Mouse (Mus musculus) spleen, adult 2 months (tissue): Measurements from ENCODE around the gene Spag17. TPM values are rescaled to one million over a fixed set of nuclear protein-coding genes. Genes with fewer than 3 reads are reported as not detected.

Source experiments
- DNase-seq, 2 experiments: peaks; one replicate each; pipeline versions ENCODE4 v3.0.0 to v3.0.0-alpha.2; 2012 to 2021; ENCODE audit warnings: low spot score in 2 of 2, low read depth in 1 of 2
- H3K27ac ChIP-seq: fragments of 200-500 bp; 2 replicates; pipeline ENCODE4 v1.5.1; 2012; ENCODE audit warnings: low read length, inconsistent platforms; ENCODE audit not compliant: insufficient read depth
- H3K27me3 ChIP-seq: fragments of 200-500 bp; 2 replicates; pipeline ENCODE4 v1.6.1; 2012; ENCODE audit warnings: mild to moderate bottlenecking, moderate library complexity, low read length, inconsistent platforms; ENCODE audit not compliant: control insufficient read depth, insufficient read depth
- H3K36me3 ChIP-seq: fragments of 200-500 bp; 2 replicates; pipeline ENCODE4 v1.6.1; 2012; ENCODE audit warnings: mild to moderate bottlenecking, low read length, inconsistent platforms; ENCODE audit not compliant: control insufficient read depth, insufficient read depth
- H3K4me1 ChIP-seq: fragments of 200-500 bp; 2 replicates; pipeline ENCODE4 v1.6.1; 2011; ENCODE audit warnings: inconsistent platforms; ENCODE audit not compliant: control insufficient read depth, insufficient read depth, insufficient read length
- H3K4me3 ChIP-seq: fragments of 200-500 bp; 2 replicates; pipeline ENCODE4 v1.5.1; 2011; ENCODE audit warnings: mild to moderate bottlenecking, inconsistent platforms; ENCODE audit not compliant: insufficient read depth, insufficient read length; ENCODE audit errors: extremely low read depth
- CTCF ChIP-seq: fragments of 200-500 bp; IDR thresholded peaks from 2 replicates; pipeline ENCODE4 v1.5.1; 2011; ENCODE audit warnings: mild to moderate bottlenecking, inconsistent platforms; ENCODE audit not compliant: insufficient read depth, insufficient read length, insufficient replicate concordance; ENCODE audit errors: extremely low read depth
- POLR2A ChIP-seq: fragments of 200-500 bp; IDR thresholded peaks from 2 replicates; pipeline ENCODE4 v1.6.1; 2011; ENCODE audit warnings: low read depth, low read length, inconsistent platforms
- WGBS: fragments of 180-500 bp; shearing (Covaris S2); methylation state at CpG from one replicate; pipeline ENCODE4 v1.1.7; 2018; 5-methylcytosine and 5-hydroxymethylcytosine counted together
- polyA plus RNA-seq: library from polyadenylated mRNA; depleted of rRNA; stranded (reverse); fragments of >200 nt; gene quantifications from 2 replicates; pipeline ENCODE4 v1.2.3, GENCODE M21; 2012

Gene Spag17
- polyA plus RNA-seq, 1 experiment: not detected

DNA sequence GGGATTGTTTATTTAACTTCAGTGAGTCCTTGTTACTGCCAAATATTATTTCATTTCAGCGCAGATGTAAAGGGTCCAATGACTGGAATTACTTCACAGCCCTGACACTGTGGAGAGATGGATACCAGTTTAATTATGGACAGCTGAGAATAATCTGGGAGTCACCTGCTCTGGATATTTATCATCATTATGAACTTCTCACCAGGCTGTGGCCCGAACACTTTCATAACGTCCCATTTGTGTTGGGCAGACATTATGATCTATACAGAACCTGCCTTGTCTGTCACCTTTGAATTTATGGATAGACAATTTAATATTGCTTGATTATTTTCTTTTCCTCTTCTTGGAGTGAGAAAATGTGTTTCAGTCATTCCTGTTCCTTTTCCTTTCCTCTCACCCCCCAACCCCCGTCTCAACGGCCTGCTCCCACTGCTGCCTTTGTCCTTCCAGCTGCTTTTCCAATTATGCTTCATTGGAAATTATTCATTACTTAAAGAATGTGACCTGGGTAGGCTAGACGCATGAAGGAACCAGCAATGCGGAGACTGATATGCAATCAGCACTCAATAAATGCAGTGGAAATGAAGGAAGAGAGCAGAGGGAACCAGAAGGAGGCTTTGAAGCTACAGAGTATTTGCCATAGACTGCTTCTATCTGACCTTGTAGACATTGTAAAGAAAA lies 74.7 kb downstream of the Spag17 start:
- WGBS: 91% methylated on average over 7 of the region's 7 CpGs
- no peaks in the 10 kb centered on the region for H3K36me3 ChIP-seq
- H3K4me3 ChIP-seq: no peak overlapping the region
- H3K4me1 ChIP-seq: no peaks in the 10 kb centered on the region
- DNase-seq: no peak
- TF ChIP-seq CTCF (no peak), POLR2A (no peak)
- H3K27ac ChIP-seq: no peak overlapping the region
- H3K27me3 ChIP-seq: no peaks in the 10 kb centered on the region

DNA sequence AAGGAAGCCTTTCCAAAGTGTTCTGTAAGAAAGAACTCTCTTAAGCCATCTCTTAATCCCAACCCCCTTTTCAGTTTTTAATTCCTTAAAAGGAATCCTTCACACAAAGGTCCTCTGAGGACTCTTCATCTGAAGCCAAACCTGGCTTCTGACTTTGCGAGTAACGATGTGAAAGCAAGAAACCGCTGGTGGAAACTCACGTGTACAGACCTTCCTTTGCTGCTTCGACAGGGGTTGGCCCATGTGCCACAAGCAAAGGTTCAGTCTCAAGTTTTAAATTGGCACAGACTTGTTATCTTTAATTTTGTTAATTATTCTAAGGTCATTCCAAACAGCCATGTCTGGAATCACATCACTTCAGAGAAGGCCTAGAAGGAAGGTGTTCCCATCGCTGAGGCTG lies 79.1 kb downstream of the Spag17 start:
- Histone ChIP-seq H3K27me3 (no peaks in the 10 kb centered on the region), H3K4me1 (no peaks in the 10 kb centered on the region), H3K36me3 (no peaks in the 10 kb centered on the region), H3K4me3 (no peak overlapping the region), H3K27ac (no peak overlapping the region)
- 86% methylated on average over 6 of the region's 6 CpGs for whole genome bisulfite sequencing
- no peak for TF ChIP-seq CTCF
- no peak for TF ChIP-seq POLR2A
- DNase-seq: no peak

DNA sequence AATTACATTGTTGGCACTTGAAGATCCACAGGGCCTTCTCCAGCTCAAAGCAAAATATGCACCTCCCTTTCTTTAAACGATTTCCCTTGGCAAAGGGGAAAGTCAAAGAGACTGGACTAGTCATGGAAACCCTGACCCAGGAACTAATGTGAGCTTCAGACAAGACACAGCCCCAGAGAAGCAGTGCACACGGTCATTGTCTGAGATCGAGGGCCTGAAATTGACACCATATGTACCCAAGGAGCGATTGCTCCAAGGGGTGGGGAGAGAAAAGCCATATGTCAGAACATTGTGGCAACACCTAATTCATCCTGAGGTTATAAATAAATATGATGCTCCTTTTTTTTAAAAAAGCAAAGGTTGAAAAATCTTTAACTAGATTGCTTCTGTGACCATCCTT lies 80.7 kb downstream of the Spag17 start:
- WGBS: 79% methylated on average over 4 of the region's 4 CpGs
- Histone ChIP-seq H3K36me3 (no peaks in the 10 kb centered on the region), H3K4me1 (no peaks in the 10 kb centered on the region), H3K27ac (no peak overlapping the region), H3K4me3 (no peak overlapping the region), H3K27me3 (no peaks in the 10 kb centered on the region)
- TF ChIP-seq POLR2A (no peak), CTCF (no peak)
- no peak for DNase-seq

DNA sequence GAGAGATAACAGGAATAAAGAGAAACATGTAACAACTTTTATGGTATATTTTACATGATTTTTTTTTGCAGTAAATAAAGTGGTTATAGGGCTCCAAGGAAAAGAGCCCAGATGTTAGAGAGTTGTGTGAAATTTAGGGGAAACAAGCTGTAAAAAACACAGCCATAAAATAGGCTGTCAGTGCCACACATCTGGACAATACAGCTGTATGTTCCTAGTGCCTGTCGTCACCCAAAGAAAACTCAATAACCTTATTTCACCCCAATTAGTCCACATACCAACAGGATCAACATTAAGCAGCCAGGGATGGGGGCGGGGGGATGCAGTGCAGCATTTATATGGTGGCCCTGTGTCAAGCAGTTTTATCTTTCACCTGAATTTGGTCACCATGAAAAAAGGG lies 81.1 kb downstream of the Spag17 start:
- H3K27me3 ChIP-seq: no peaks in the 10 kb centered on the region
- no peak overlapping the region for H3K4me3 ChIP-seq
- WGBS: 74% methylated on average over 2 of the region's 2 CpGs

DNA sequence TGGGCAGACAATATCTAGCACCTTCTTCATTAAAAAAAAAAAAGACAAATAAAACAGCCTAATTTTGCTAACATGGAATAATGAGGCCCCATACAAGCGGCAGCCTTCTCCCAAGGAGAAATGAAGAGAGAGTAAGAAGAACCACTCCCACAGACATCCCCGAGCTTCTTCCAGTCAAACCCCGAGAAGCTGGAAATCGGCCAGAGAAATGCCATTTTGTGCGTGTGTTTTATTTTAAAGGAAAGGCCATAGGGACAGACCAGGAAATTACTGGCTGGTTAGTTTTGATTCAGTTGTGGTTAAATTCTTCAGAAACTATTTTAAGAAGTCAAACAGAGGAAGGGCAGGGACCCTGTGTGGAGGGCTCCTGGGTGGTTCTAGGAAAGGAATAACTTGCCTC lies 85.6 kb downstream of the Spag17 start:
- Histone ChIP-seq H3K36me3 (no peaks in the 10 kb centered on the region), H3K27ac (no peak overlapping the region), H3K4me3 (no peak overlapping the region), H3K4me1 (no peaks in the 10 kb centered on the region), H3K27me3 (no peaks in the 10 kb centered on the region)
- WGBS: 70% methylated on average over 5 of the region's 5 CpGs
- DNase-seq: no peak
- TF ChIP-seq POLR2A (no peak), CTCF (no peak)

More for the DNA sequence above, 81.1 kb downstream of the Spag17 start:
- no peak for DNase-seq
- no peaks in the 10 kb centered on the region for H3K36me3 ChIP-seq
- TF ChIP-seq POLR2A (no peak), CTCF (no peak)
- no peak overlapping the region for H3K27ac ChIP-seq
- H3K4me1 ChIP-seq: no peaks in the 10 kb centered on the region

DNA sequence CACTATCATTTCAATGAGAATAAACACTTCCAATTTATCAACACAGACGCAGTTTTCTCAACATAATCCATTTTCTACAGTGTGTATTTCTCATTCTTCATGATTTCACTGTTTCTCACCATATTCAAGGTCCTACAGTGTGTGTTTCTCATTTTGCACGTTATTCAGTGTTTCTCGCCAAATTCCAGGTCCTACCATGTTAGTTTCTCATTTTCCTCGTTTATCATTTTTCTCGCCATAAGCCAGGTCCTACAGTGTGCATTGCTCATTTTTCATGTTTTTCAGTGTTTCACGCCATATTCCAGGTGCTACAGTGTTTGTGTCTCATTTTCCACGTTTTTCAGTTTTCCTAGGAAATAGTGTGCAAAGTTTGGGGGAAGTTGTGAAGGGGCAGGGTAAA lies 95.8 kb downstream of the Spag17 start:
- TF ChIP-seq POLR2A (no peak), CTCF (no peak)
- Histone ChIP-seq H3K27me3 (no peaks in the 10 kb centered on the region), H3K4me3 (no peak overlapping the region), H3K36me3 (no peaks in the 10 kb centered on the region), H3K27ac (no peak overlapping the region), H3K4me1 (no peaks in the 10 kb centered on the region)
- WGBS: 58% methylated on average over 7 of the region's 7 CpGs
- no peak for DNase-seq

DNA sequence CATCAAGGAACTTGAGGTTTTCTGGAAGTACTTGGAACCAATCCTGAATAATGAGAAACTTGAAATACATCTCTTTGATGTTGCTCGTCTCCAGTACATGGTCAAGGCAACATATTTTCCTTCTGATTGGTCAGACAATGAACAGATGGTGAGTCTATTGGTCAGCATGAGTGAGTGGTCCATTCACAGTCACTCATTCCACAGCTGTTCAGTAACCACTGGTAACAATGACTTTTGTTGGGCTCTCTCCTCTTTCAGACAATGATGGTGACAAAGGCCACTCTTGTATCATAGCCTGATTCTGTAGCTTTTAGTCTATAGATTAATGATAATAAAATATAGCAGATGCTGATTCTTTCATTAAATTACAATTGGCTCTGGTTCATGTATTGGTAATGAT lies 119.5 kb downstream of the Spag17 start:
- Histone ChIP-seq H3K27me3 (no peaks in the 10 kb centered on the region), H3K27ac (no peak overlapping the region), H3K36me3 (no peaks in the 10 kb centered on the region), H3K4me1 (no peaks in the 10 kb centered on the region), H3K4me3 (no peak overlapping the region)
- WGBS: 76% methylated on average over 1 of the region's 1 CpGs
- no peak for TF ChIP-seq POLR2A
- no peak for TF ChIP-seq CTCF
- DNase-seq: no peak
